Comparison of ENCODE assay signal across 25 mouse cellular contexts in the genomic region with DNA sequence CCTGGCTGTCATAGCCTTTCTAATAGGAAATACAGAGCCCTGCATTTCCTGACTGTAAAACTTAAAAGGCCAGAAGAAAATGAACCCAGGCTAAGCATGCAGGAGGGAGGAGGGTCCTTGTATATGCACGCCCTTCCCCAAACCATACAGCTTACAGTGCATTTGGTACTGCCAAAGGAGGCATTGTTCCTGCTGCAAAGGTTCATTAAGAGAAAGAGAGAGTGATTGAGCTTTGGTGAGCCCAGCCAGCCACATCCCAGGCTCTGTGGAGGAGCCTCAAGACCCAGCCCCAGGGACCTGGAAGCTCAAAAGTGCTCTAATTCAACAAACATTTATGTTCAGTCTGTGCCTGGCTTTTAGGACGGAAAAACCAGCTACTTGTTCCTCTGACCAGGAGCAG. TPM values are rescaled to one million over a fixed set of nuclear protein-coding genes. Genes with fewer than 3 reads are reported as not detected.
DNase-seq lines count a peak whose midpoint lies in the region; ATAC-seq and TF ChIP-seq lines count a peak whose summit lies in the region.
"Had no signal": no experiment of that assay in that cellular context is flagged by ENCODE, and none has a peak within 500 bp of the region (broad histone marks: within the 10 kb centered on the region; RNA-seq: fewer than 3 reads in every experiment).

No protein-coding gene starts in this region.

- peak; percentile 27 for DNase-seq in cerebellum, adult 11-12 months
- DNase-seq in cerebellum, postnatal 4 days (ENCODE audit: low spot score in 2 of 2) = no peak
- DNase-seq in midbrain, embryonic 11.5 days (ENCODE audit: low spot score, missing footprints) = peak; percentile 74
- DNase-seq in midbrain, embryonic 10.5 days (ENCODE audit: low spot score) = no peak
- DNase-seq in forebrain, embryonic 14.5 days (ENCODE audit: low spot score) = peak; percentile 57
- DNase-seq in hindbrain, postnatal 0 days (ENCODE audit: low spot score) = no peak
- no peak for DNase-seq in left cerebral cortex, adult 9 months (ENCODE audit: low spot score in 2 of 2)
- no peak for DNase-seq in urinary bladder, postnatal 14 days (ENCODE audit: low spot score)
- DNase-seq: adrenal gland, postnatal 14 days; embryo, embryonic 11 days; gastrocnemius, postnatal 10 days; heart, adult 2 months; heart, postnatal 36 days; kidney, postnatal 10 days; layer of hippocampus, postnatal 36 days; liver; midbrain, embryonic 14.5 days; right cerebral cortex, postnatal 14 days; spleen, adult 18-20 months had no signal

- H3K36me3 ChIP-seq in midbrain, embryonic 11.5 days (ENCODE audit: control insufficient read depth, insufficient read depth, low read length) = no peaks in the 10 kb centered on the region
- H3K36me3 ChIP-seq in midbrain, embryonic 10.5 days = no peaks in the 10 kb centered on the region
- no peaks in the 10 kb centered on the region for H3K36me3 ChIP-seq in forebrain, embryonic 14.5 days (ENCODE audit: control insufficient read depth, insufficient read depth, low read length)
- no peaks in the 10 kb centered on the region for H3K36me3 ChIP-seq in hindbrain, postnatal 0 days (ENCODE audit: insufficient read depth, low read length)

- 0 out of 2 replicates have a peak, but pooled peaks cover 2% of the 10 kb centered on the region for H3K4me1 ChIP-seq in midbrain, embryonic 11.5 days (ENCODE audit: control insufficient read depth, insufficient read depth, low read length)
- peaks cover 34% of the 10 kb centered on the region for H3K4me1 ChIP-seq in midbrain, embryonic 10.5 days
- H3K4me1 ChIP-seq in forebrain, embryonic 14.5 days (ENCODE audit: control insufficient read depth, insufficient read depth, low read length) = no peaks in the 10 kb centered on the region
- H3K4me1 ChIP-seq in hindbrain, postnatal 0 days (ENCODE audit: insufficient read depth, low read length) = peaks cover 10% of the 10 kb centered on the region; the same call in 1 of the 2 replicates

- H3K9me3 ChIP-seq in midbrain, embryonic 11.5 days (ENCODE audit: control insufficient read depth, low read length) = no peaks in the 10 kb centered on the region
- H3K9me3 ChIP-seq in midbrain, embryonic 10.5 days (replicated peaks) = no peaks in the 10 kb centered on the region
- H3K9me3 ChIP-seq in forebrain, embryonic 14.5 days (replicated peaks; ENCODE audit: control insufficient read depth, low read length) = no peaks in the 10 kb centered on the region
- no peaks in the 10 kb centered on the region for H3K9me3 ChIP-seq in hindbrain, postnatal 0 days (ENCODE audit: low read length)

- no peak overlapping the region for H3K4me3 ChIP-seq in midbrain, embryonic 11.5 days (ENCODE audit: low read depth, low read length)
- H3K4me3 ChIP-seq in midbrain, embryonic 10.5 days = no peak overlapping the region
- no peak overlapping the region for H3K4me3 ChIP-seq in forebrain, embryonic 14.5 days (ENCODE audit: low read depth, low read length)
- H3K4me3 ChIP-seq in hindbrain, postnatal 0 days (ENCODE audit: low read length) = no peak overlapping the region
- H3K4me3 ChIP-seq: heart, adult 2 months; layer of hippocampus, adult 2 months; myocyte had no signal

- no peak overlapping the region for H3K27ac ChIP-seq in midbrain, embryonic 11.5 days (ENCODE audit: low read depth, low read length)
- no peak overlapping the region for H3K27ac ChIP-seq in midbrain, embryonic 10.5 days (replicated peaks)
- no peak overlapping the region; the same call in 1 of the 2 replicates for H3K27ac ChIP-seq in forebrain, embryonic 14.5 days (ENCODE audit: low read depth, low read length)
- H3K27ac ChIP-seq in hindbrain, postnatal 0 days = peak overlapping the region; percentile 38; the same call in 1 of the 2 replicates
- H3K27ac ChIP-seq: heart, adult 2 months; layer of hippocampus, adult 2 months had no signal

- no peak for TF ChIP-seq CTCF in hindbrain, postnatal 0 days (IDR thresholded peaks at IDR 0.05; ENCODE audit: low read depth)

- no peak for ATAC-seq in midbrain, embryonic 11.5 days (ENCODE audit: low FRiP score)
- ATAC-seq in forebrain, embryonic 14.5 days = 0 out of 2 replicates have a peak, but pooled peaks have one; percentile 13
- ATAC-seq in hindbrain, postnatal 0 days = no peak
- ATAC-seq: activated CD4-positive, CD25-positive, alpha-beta regulatory T cell, adult 4 months; CD4-positive, CD25-positive, alpha-beta regulatory T cell, adult 4 months; intestine, embryonic 16.5 days; lung, postnatal 0 days had no signal

- 48% methylated on average over 2 of the region's 2 CpGs for WGBS in midbrain, embryonic 11.5 days
- WGBS in midbrain, embryonic 10.5 days = 53% methylated on average over 2 of the region's 2 CpGs
- WGBS in forebrain, embryonic 14.5 days = 18% methylated on average over 2 of the region's 2 CpGs
- 38% methylated on average over 2 of the region's 2 CpGs for WGBS in hindbrain, postnatal 0 days

- no peak overlapping the region for H3K4me2 ChIP-seq in midbrain, embryonic 11.5 days
- no peak overlapping the region for H3K4me2 ChIP-seq in forebrain, embryonic 14.5 days (ENCODE audit: low read length)
- no peak overlapping the region for H3K4me2 ChIP-seq in hindbrain, postnatal 0 days (ENCODE audit: low read depth, low read length)

- no peak overlapping the region for H3K9ac ChIP-seq in midbrain, embryonic 11.5 days (ENCODE audit: low read length)
- no peak overlapping the region for H3K9ac ChIP-seq in forebrain, embryonic 14.5 days (ENCODE audit: low read length)
- H3K9ac ChIP-seq in hindbrain, postnatal 0 days (replicated peaks; ENCODE audit: low read length) = no peak overlapping the region

- no peaks in the 10 kb centered on the region; the same call in 1 of the 2 replicates for H3K27me3 ChIP-seq in midbrain, embryonic 11.5 days (ENCODE audit: control insufficient read depth, insufficient read depth, low read length)
- peaks cover 30% of the 10 kb centered on the region for H3K27me3 ChIP-seq in midbrain, embryonic 10.5 days (ENCODE audit: low read depth, poor library complexity, severe bottlenecking)
- H3K27me3 ChIP-seq in forebrain, embryonic 14.5 days (replicated peaks; ENCODE audit: control insufficient read depth, insufficient read depth, low read length) = 0 out of 2 replicates have a peak, but pooled peaks cover 4% of the 10 kb centered on the region
- no peaks in the 10 kb centered on the region for H3K27me3 ChIP-seq in hindbrain, postnatal 0 days (ENCODE audit: insufficient read depth, low read length)

RNA-seq across cellular contexts. Expression of a gene that starts 53.7 kb away (rescaled TPM):
- 1.6 and 2.0 TPM in 2 replicates for polyA plus RNA-seq in midbrain, embryonic 11.5 days (2014; fragmentation: Nextera tagmentation; extraction: Ambion mirVana)
- polyA plus RNA-seq in midbrain, embryonic 10.5 days (2016; fragmentation: Nextera tagmentation; extraction: Ambion mirVana) = 2.7 TPM in 2 replicates
- polyA plus RNA-seq in forebrain, embryonic 14.5 days (2014; fragmentation: Nextera tagmentation; extraction: Ambion mirVana) = 0.94 and 1.2 TPM in 2 replicates
- total RNA-seq in hindbrain, postnatal 0 days (2014; rRNA removed) = 74.7 and 179 TPM in 2 replicates
- 22.5 and 23.3 TPM in 2 replicates for polyA plus RNA-seq in hindbrain, postnatal 0 days (2015; fragmentation: Nextera tagmentation; extraction: Ambion mirVana)
- total RNA-seq: heart, postnatal 36 days had no signal

Comparison
In these comparisons a context has a peak if more than half of its experiments do, and no peak if none do; other contexts are left out.
1. DNase-seq: peak in cerebellum, adult 11-12 months (single experiment), midbrain, embryonic 11.5 days (single experiment) and forebrain, embryonic 14.5 days (single experiment); none in cerebellum, postnatal 4 days (0 of 2), midbrain, embryonic 10.5 days (single experiment), hindbrain, postnatal 0 days (single experiment), left cerebral cortex, adult 9 months (0 of 2) and urinary bladder, postnatal 14 days (single experiment).